Mouse (Mus musculus) megakaryocyte, embryonic 14.5 days (primary cell): ENCODE measurements around the gene Trim11.

Experiments
- FLI1 ChIP-seq: IDR thresholded peaks from 2 replicates; pipeline ENCODE4 v1.6.1; 2012; ENCODE audit warnings: low read length, inconsistent platforms, mixed read lengths
- GATA1 ChIP-seq: IDR thresholded peaks from 3 replicates; pipeline ENCODE4 v1.6.1; 2012; ENCODE audit warnings: mixed read lengths, low read length, inconsistent platforms, borderline replicate concordance

GRCm38 (mm10) chr11:59000635-59001034 lies 22.7 kb downstream of the Trim11 start:
- no peak for TF ChIP-seq FLI1
- TF ChIP-seq GATA1: no peak
